Mouse (Mus musculus): Measurements from ENCODE around the gene Eif3i. TPM values are rescaled to one million over a fixed set of nuclear protein-coding genes. Genes with fewer than 3 reads are reported as not detected.

Gene Eif3i
- 233 and 235 TPM in 2 replicates for polyA plus RNA-seq (2015; fragmentation: Nextera tagmentation; extraction: Ambion mirVana)

GRCm38 (mm10) chr4:129600233-129601158, at the start of gene Eif3i, which contains the start of gene Tmem234:
Eif3i (minus strand) TSS chr4:129600648.
Tmem234 (plus strand) TSS chr4:129600668.

GRCm38 (mm10) chr4:129640638-129641467, 40.4 kb upstream of the Eif3i start, which contains the start of gene Txlna:
Txlna (minus strand) TSS chr4:129641065.

GRCm38 (mm10) chr4:129623681-129624091, 23.2 kb upstream of the Eif3i start, which contains the start of gene Ccdc28b:
Ccdc28b (minus strand) TSS chr4:129623947.

GRCm38 (mm10) chr4:129618786-129619691, 18.6 kb upstream of the Eif3i start, which contains the start of gene Iqcc:
Iqcc (minus strand) TSS chr4:129619099.

GRCm38 (mm10) chr4:129614093-129614492, 13.6 kb upstream of the Eif3i start, which contains the start of gene Dcdc2b:
Dcdc2b (minus strand) TSS chr4:129614257.

GRCm38 (mm10) chr4:129578466-129578865, 22.0 kb downstream of the Eif3i start, which contains the start of gene Fam167b:
Fam167b (minus strand) TSS chr4:129578549.

GRCm38 (mm10) chr4:129573430-129573829, 27.0 kb downstream of the Eif3i start, which contains the start of gene Lck:
Lck (minus strand) TSS chr4:129573641.

GRCm38 (mm10) chr4:129542592-129543141, 57.8 kb downstream of the Eif3i start, which contains the start of gene Hdac1:
Hdac1 (minus strand) TSS chr4:129542713.

Other genes with a start within 250 kb of the Eif3i start
- 7.3 and 8.1 TPM in 2 replicates for gene Zbtb8a, start 222.5 kb downstream of the Eif3i start, polyA plus RNA-seq (2015; fragmentation: Nextera tagmentation; extraction: Ambion mirVana)
- gene Zbtb8b, start 159.8 kb downstream of the Eif3i start, polyA plus RNA-seq (2015; fragmentation: Nextera tagmentation; extraction: Ambion mirVana): 0.26 and 0.28 TPM in 2 replicates
- gene Bsdc1, start 139.1 kb downstream of the Eif3i start, polyA plus RNA-seq (2015; fragmentation: Nextera tagmentation; extraction: Ambion mirVana): 63.6 and 67.3 TPM in 2 replicates
- 0.10 TPM in 1 of 2 replicates, not detected in the other for gene Tssk3, start 109.6 kb downstream of the Eif3i start, polyA plus RNA-seq (2015; fragmentation: Nextera tagmentation; extraction: Ambion mirVana)
- gene Fam229a, start 109.5 kb downstream of the Eif3i start, polyA plus RNA-seq (2015; fragmentation: Nextera tagmentation; extraction: Ambion mirVana): 0.74 and 0.83 TPM in 2 replicates
- 93.7 and 116 TPM in 2 replicates for gene Marcksl1, start 87.1 kb downstream of the Eif3i start, polyA plus RNA-seq (2015; fragmentation: Nextera tagmentation; extraction: Ambion mirVana)
- 127 and 132 TPM in 2 replicates for gene Hdac1, start 57.9 kb downstream of the Eif3i start, polyA plus RNA-seq (2015; fragmentation: Nextera tagmentation; extraction: Ambion mirVana)
- gene Lck, start 27.0 kb downstream of the Eif3i start, polyA plus RNA-seq (2015; fragmentation: Nextera tagmentation; extraction: Ambion mirVana): 7.3 and 7.8 TPM in 2 replicates
- gene Fam167b, start 22.1 kb downstream of the Eif3i start, polyA plus RNA-seq (2015; fragmentation: Nextera tagmentation; extraction: Ambion mirVana): 11.2 and 17.2 TPM in 2 replicates
- 185 and 186 TPM in 2 replicates for gene Tmem234, start within 50 bp of the Eif3i start, polyA plus RNA-seq (2015; fragmentation: Nextera tagmentation; extraction: Ambion mirVana)
- gene Dcdc2b, start 13.6 kb upstream of the Eif3i start, polyA plus RNA-seq (2015; fragmentation: Nextera tagmentation; extraction: Ambion mirVana): 0.81 and 1.3 TPM in 2 replicates
- gene Iqcc, start 18.5 kb upstream of the Eif3i start, polyA plus RNA-seq (2015; fragmentation: Nextera tagmentation; extraction: Ambion mirVana): 15.1 and 15.3 TPM in 2 replicates
- gene Ccdc28b, start 23.3 kb upstream of the Eif3i start, polyA plus RNA-seq (2015; fragmentation: Nextera tagmentation; extraction: Ambion mirVana): 36.7 and 45.7 TPM in 2 replicates
- 29.9 and 30.4 TPM in 2 replicates for gene Txlna, start 40.4 kb upstream of the Eif3i start, polyA plus RNA-seq (2015; fragmentation: Nextera tagmentation; extraction: Ambion mirVana)
- 5.4 and 6.5 TPM in 2 replicates for gene Kpna6, start 72.1 kb upstream of the Eif3i start, polyA plus RNA-seq (2015; fragmentation: Nextera tagmentation; extraction: Ambion mirVana)
- gene Tmem39b, start 96.2 kb upstream of the Eif3i start, polyA plus RNA-seq (2015; fragmentation: Nextera tagmentation; extraction: Ambion mirVana): 4.9 and 5.1 TPM in 2 replicates
- 42.1 and 46.7 TPM in 2 replicates for gene Khdrbs1, start 141.7 kb upstream of the Eif3i start, polyA plus RNA-seq (2015; fragmentation: Nextera tagmentation; extraction: Ambion mirVana)
- gene Ptp4a2, start 210.6 kb upstream of the Eif3i start, polyA plus RNA-seq (2015; fragmentation: Nextera tagmentation; extraction: Ambion mirVana): 286 and 292 TPM in 2 replicates